Mouse (Mus musculus): Measurements from ENCODE around the gene Prss57.

Prss57 gene

DNA sequence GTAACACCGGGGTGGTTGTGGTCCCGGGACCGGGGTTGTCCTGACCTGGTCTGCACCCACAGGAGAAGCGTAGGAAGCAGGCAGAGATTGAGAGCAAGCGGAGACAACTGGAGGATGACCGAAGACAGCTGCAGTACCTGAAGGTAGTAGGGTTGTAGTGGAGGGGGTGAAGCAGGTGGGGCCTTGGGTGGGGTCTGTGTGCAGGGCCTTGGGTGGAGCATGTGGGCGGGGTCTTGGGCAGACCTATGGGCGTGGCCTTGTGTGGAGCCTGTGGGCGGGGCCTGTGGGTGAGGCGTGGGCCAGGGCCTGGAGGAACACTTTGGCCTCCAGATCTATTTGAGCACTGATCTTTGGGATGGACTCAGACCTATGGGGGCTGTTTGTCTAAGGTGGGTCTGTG, 16.2 kb upstream of the Prss57 start:
- DNase-seq (ENCODE audit: low spot score) = no peak

DNA sequence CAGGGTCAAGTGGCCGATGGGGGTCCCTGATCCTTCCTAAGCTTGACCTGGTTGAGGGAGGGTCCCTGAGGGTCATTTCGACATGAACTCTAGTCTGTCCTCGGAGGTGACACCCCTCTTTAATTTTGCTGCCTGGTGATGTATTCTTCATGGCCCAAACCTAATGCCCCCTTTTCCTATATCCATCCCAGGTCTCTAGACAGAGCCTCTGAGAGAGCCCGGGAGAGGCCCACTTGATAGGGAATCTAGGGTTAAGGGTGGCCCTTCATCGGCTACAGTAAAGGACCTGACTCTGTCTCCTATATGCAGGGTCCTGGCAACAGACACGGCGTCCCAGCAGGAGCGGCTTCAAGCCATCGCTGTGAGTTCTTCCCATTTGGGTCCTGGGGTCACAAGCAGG, 15.6 kb upstream of the Prss57 start:
- no peak for DNase-seq (ENCODE audit: low spot score)

DNA sequence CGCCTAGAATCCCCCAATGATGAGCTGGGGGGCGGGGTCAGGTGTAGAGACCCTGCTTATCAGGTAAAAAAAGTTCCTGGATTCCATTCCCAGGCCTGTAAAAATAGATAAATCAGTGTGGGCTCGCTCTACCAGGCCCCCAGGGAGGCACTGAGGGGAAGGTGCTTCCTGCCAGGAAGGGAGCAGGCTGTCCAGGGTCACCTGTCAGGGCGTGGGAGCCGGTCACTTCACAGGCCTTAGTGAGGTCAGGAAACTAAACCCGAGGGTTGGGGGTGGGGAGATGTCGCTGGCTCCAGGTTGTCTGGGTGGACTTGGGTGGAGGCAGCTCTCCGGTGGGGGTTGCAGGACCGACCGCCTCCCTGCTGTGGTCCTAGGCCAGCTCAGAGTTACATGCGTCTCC, 14.9 kb upstream of the Prss57 start:
- no peak for DNase-seq (ENCODE audit: low spot score)

DNA sequence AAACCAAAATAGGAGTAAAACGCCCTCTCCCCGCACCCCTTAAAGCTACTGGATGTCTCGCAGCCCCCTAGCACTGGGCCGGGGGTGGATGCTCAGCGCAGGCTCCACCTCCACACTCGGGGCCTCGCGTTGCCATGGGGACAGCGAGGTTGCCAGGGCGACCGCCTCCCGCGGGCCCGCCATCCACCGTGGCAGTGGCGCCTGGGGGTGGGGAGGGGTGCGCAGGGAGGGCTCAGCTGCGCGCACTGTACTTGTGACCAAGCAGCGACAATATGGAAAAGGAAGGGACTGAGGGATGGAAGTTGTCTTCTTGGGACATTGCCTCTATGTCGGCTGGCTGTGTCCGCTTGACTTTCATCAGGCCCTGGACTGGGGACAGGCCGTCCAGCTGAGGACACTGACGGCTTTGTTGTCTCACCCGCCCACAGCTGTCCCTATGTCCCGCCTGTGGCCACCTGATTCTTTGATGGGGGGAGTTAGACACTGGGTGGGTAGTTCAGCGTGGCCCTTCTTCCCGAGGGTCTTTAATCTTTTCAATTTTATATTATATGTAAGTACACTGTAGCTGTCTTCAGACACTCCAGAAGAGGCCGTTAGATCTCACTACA, 13.1 kb upstream of the Prss57 start:
- DNase-seq (ENCODE audit: low spot score) = no peak

DNA sequence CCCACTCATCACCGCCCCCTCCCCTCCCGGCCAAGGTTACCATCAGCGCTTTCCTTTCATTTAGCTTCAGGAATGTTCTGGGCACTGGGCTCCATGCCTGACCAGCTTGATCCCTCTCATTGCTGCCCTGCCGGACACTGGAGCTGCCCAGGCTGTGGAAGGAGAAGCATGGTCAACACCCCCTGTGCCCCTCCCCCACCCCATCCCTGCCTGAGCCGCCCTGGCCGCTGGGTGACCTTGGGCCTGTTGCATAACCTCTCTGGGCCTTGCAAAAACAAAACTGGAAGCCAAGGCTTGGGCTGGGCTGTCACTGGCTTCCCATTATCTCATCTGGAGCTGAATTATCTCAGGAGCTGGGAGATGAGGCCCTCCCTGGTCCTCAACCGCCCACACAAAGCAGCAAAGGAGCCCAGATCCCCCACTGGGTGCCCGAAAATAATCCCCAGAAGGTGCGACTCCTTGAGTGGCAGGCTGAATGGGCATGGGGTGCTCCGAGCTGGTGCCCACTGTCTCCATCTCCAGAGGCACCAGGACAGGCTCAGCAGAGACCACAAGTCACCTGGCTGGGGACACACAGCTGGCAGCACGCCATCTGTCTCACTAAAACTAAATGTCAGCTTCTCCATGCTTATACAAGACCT, 11.7 kb upstream of the Prss57 start:
- DNase-seq (ENCODE audit: low spot score) = no peak

DNA sequence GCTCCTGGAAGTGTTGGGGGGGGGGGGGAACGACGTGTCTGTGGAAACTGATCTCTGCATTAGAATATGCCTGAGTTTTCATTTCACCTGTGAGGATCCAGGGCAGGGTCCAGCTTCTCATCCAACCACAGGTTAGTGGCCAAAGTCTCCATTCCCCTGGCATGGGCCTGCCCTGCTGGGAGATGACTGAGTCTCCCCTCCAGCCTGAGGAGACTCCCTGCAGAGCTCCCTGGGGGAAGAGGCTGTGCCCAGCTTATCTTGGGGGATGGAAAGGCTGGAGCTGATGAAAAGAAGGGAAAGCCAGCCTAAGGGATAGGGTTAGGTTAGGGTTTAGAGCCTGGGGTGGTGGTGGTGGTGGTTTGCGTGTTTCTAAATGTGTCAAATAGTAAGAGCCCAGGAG, 11.1 kb upstream of the Prss57 start:
- no peak for DNase-seq (ENCODE audit: low spot score)

DNA sequence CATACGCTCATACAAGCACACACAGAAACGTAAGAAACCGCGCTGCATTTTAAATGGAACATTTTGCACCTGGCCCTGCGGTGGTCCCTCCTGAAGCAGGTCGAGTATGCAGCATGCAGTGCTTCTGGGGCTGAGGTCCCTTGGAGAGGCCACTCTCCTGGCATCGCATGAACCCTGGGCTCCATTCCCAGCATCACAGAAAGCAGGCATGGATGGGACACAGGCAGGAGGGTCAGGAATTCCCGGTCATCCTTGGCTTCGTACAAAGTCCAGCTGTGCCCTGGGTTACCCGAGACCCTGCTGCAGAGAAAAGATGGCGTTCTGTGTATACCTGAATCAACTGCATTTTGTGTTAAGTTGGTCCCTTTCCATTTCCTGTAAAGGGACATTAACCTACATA, 9.7 kb upstream of the Prss57 start:
- no peak for DNase-seq (ENCODE audit: low spot score)

DNA sequence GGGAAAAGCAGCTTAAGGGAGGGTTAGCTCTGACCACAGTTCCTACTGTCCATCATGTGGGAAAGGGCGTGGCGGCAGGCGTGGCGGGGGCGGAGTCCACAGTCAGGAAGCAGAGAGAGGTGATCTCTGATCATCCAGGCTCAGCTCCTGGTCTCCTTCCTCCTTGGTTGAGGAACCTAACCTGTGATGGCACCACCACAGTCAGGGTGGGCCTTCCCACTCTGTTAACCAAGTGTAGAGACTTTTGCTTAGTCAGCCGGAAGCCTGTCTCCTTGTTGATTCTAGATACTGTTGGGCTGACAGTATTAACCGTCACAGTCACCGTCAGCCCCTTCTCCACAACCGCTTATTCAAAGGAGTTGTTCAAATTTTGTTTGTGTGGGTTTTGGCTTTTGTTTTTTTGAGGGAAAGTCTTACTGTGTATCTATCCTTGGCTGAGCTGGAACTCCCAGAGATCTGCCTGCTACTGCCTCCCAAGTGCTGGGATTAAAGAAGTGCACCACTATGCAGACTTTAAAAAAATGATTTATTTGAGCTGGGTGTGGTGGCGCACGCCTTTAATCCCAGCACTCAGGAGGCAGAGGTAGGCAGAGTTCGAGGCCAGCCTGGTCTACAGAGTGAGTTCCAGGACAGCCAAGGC, 7.6 kb upstream of the Prss57 start:
- no peak for DNase-seq (ENCODE audit: low spot score)

DNA sequence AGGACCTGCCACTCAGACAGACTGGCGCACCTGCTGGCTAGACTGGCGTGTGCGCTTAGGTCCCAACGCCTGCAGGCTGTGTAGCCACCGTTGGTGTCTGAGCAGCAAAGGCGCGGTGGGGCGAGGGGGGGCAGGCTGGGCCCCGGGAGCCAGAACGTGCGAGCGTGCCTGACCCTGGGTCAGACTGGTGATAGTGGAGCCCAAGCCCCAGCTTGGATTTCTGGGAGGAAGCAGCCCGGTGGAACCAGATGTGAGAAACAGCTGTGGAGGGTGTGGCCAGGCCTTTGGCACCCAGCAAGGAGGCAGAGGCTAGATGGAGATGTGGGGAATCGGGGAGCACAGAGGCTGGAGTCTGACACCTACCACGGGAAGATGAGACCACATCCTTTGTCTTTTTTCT, 6.6 kb upstream of the Prss57 start:
- DNase-seq (ENCODE audit: low spot score) = no peak

DNA sequence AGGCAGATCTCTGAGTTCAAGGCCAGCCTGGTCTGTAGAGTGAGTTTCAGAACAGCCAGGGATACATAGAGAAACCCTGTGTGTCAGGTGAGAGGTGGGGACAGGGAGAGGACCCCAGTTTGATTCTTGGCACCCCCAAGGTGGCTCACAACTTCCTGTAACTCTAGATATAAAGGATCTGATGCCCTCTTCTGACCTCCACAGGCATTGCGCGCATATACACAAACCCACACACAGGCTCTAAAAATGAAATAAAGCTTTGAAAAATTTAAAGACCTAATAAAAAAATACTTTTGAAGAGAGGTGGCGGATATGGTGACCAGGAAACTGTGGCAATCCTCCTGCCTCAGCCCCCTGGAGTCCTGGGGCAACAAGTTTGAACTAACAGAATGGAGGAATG, 5.1 kb upstream of the Prss57 start:
- DNase-seq (ENCODE audit: low spot score) = no peak

DNA sequence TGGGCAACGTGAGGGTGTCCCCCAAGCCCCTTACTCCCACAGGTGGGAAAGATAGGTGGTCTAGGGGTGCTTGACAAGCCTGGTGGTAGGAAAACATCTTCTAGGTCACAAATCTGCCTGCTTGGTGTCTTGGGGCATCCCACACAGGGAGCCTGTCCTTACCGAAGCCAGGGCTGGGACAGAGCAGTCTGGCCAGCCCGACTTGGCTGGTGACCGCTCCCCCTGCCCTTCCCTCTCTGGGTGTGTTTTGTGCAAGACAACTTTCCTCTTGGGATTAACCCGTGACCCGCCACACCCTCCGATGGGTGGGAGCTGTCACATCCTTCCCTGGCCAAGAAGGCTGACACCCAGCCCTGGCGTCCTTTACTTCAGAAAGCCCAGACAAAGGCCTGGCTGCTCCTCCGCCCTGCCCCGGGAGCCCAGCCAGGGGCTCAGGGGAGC, 3.8 kb upstream of the Prss57 start:
- DNase-seq (ENCODE audit: low spot score) = peak; percentile 55

DNA sequence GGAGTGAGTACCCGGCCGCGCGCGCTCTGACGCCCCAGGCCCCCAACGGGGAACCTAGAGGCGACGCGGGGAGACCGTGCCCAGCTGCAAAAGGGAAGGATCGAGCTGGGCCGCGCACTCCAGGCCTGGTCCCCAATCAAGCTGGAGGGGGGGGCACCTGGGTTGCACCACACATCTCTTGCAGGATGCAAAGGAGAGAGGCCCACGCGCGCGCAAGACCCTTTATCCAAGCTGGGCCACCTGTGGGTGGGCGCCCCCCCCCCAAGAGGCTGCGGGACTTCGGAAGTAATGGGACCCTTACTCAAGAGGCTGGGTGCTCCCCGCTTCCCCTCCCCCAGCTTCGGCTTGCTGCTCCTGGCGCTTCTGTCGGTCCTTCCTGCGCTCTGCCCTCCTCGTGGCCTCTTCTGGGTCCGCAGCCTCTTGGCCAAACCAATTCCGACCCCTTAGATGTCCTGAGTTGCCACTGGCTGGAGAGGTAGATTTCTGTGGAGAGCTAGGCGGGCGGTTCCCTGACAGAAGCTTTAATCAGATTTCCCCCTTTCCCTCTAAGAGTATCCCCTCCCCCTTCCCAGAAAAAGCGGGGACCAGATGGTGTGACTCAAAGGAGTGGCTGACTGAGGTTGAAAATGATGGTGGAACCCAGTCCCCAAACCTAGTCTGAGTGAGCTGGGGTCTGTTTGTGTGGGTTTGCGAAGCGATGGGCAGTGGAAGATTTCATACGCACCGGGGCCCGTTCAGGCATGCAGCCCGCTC, 3.2 kb upstream of the Prss57 start:
- DNase-seq (ENCODE audit: low spot score) = no peak

DNA sequence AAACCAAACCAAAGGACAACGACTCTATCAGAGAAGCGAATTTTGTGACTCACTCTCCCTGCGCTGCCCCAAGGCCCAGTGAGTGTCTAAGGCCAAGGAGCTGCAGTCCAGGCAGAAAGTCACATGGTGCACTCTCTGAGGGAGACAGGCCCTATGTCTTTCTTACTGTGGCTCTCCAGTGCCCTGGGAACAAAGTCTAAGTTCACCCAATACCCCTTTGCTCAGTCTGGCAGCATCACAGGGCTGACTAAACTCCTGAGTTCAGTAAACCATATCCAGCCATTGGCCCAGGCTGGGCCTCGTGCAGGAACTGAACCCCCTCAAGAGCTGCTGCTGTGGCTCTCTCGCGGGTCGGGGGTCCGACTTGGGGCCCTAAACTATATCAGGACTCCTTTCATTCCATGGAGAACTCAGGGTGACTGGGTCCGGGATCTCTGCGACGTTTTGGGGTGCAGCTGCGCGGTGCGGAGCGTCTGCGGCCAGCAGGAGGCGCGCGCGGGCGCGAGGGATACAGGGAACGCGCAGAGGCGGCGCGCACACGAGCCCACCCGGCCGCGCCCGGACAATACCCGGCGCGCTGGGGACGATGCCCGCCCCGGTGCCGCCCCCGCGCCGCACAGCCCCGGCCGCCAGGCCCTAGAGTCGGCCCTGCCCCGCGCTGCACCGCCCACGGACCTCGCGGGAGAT, 2.4 kb upstream of the Prss57 start, which contains the start of gene Palm:
Gene Palm (plus strand): TSS at position 522 of the 687 bp plus-strand sequence.
- DNase-seq (ENCODE audit: low spot score) = peak; percentile 77

DNA sequence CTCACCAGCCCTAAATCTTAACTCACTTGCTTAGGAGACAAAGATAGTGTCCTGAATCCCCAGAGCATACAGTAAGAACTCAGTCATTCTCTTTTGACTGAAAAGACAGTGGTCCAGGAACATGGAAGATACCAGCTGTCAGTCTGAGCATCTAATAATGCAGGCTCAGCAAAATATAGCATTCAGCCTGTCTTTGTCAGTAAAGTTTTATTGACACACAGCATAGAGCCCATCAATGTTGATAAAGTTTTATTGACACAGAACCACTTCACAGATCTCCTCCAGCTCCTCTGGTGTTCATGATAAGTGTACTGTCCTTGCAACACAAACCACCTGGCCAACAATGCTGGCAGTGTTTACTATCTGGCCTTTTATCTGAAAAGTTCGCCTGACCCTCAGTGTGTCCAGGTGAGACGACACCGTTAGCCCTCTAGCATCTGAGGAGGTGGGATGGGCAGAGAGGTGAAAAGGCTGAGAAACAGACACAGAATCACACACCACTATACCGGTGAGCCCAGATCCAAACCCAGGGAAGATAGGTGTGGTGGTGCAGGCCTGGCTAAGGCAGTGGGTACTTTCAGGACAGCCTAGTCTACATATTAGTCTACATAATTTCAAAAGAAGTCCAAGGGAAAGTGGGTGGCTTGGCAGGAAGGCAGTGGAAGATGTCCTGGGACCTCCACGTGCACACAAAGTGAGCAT, 1.7 kb upstream of the Prss57 start:
- DNase-seq (ENCODE audit: low spot score) = no peak

DNA sequence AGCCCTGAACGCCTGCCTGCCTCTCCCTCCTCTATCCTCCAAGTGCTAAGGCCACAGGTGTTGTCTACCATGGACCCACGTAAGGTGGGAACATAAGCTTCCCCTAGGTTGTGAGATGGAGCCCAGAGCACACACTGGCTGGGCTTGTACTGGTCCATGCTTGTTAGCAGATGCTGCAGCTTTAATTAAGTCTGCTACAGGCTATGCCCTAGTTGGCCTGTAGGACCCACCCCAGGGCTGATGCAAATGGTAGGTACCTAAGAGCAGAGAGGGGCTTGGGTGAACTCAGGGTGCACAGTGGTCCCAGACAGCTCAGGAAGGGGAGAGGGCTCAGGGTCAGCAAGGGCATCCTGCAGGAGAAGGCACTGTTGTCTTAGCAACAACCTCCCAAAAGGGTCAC, 1.2 kb downstream of the Prss57 start:
- DNase-seq (ENCODE audit: low spot score) = no peak

DNA sequence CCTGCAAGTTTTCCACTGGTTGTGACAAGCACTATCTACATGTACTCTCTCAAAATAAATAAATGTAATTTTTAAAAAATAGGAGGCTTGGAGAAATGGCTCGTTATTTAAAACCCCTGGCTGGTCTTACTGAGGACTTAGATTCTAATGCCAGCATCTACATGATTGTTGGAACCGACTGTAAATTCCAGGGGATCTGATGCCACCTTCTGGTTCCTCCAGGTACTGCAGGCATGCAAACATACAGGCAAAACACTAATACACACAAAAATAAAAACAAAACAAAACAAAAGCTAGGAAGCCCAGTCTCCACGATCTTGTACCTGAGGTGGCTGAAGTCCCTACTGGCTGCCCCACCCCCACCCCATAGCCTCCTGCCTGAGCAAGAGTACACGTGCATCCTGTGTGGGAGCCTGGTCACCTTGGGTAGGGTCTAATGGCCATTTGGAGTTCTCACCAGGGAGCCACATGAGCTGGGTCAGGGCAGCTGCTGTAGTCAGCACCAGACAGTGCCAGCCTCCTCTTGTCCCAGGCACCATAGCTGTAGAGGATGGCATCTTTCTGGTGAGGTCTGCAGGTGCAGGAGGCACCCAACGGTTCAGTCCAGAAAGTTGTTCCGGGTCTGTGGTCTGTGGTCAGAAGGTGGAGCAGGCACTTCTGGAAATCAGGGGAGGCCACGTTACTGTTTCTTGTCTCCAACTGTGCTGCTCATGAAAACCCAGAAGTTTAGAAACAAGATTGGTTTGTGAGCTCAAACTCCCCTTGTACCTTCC, 2.2 kb downstream of the Prss57 start:
- peak; percentile 66 for DNase-seq (ENCODE audit: low spot score)

DNA sequence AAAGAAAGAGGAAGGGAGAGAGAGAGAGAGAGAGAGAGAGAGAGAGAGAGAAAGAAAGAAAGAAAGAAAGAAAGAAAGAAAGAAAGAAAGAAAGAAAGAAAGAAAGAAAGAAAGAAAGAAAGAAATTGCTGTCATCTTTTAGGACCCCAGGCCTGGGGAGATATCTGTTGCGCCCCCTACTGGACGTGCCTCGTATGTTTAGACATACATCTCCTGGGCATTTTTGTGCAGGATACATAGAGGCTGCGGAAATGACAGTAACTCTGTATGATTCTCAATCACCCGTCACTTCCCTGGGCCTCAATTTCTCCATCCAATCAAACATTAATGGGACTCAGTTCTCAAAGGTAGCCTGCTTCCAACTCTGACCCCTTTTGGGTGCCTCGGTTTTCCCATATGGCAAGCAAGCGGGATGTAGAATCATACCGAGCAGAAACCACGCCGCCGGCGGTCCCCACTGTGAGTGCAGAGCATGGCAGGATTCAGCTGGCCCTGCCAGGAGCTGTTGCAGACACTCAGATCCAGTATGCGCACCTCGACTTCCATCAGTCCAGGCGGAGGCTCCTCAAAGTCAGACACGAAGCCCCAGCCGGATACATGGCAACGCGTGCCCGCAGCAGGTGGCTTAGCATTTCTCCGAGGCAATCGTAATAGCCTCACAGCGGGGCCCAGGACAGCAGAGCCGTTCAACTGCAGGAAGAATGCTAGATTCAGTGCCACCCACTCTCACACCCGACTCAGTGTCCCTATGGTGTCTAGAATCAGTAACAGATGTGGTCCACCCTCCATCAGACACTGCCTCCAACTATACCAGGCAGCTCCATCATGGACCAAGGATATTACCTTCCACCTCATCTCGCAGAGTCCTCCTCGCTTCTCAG, 6.6 kb downstream of the Prss57 start:
- DNase-seq (ENCODE audit: low spot score) = no peak

DNA sequence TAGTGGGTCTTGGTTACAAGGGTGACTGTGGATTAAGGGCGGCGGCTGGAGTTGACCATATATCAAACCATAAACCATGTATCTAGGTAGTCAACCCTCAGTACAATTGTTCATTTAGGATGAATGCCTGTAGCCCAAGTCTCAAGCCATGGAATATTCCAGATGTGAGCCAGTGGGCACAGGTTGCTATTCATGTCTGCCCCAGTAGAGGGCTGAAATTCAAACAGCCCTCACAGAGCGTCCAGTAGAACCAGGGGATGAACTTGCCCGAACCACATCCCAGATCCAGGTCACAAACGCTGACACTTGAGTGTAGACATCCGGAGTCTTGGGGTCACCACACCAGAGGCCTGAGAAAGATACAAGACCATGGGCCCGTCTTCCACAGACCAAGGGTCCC, 7.7 kb downstream of the Prss57 start:
- no peak for DNase-seq (ENCODE audit: low spot score)

DNA sequence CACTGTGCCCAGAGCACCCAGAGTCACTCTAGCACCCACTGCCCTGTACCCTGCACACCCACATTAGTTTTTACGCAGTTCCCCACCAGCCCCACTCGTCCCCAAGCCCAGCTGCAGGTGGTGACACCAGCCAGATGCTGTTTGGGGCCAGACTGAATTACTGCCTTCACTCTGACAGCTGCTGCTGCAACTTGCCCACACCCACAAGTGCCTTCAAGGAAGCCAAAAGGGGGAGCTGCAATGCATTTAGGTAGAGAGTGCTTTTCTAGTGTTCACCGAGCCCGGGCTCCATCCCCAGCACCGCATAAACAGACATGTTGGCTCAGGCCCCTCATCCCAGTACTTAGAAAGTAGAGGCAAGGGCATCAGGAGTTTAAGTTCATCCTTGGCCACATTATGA, 8.8 kb downstream of the Prss57 start:
- DNase-seq (ENCODE audit: low spot score) = no peak

DNA sequence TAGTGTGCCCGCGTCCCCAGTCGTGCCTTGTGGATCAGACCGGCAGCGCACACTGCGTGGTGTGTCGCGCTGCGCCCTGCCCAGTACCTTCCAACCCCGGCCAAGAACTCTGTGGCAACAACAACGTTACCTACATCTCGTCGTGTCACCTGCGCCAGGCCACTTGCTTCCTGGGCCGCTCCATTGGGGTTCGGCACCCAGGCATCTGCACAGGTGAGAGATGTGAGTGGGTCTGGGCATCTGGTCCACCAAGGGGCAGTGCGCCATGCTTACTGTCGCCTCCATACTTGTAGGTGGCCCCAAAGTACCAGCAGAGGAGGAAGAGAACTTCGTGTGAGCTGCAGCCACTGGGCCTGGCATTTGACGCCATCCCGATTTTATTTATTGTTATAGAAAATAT, 9.6 kb downstream of the Prss57 start:
- DNase-seq (ENCODE audit: low spot score) = no peak
